Mouse (Mus musculus): Measurements from ENCODE around the gene Mcm6. TPM values are rescaled to one million over a fixed set of nuclear protein-coding genes. Genes with fewer than 3 reads are reported as not detected.
A peak's percentile ranks its signal among the peaks of the same experiment; 100 is the strongest.

Mcm6 gene
- 243 and 257 TPM in 2 replicates for polyA plus RNA-seq (2015; fragmentation: Nextera tagmentation; extraction: Ambion mirVana)

GRCm38 (mm10) chr1:128359554-128360376, at the start of gene Mcm6:
TSS of gene Mcm6 (minus strand) at chr1:128359664.
- peaks cover 11% of the 10 kb centered on the region; the same call in 1 of the 2 replicates for H3K36me3 ChIP-seq
- peak within 1 kb of the TSS; percentile 84 for H3K9ac ChIP-seq
- no peaks in the 10 kb centered on the region for H3K27me3 ChIP-seq (replicated peaks)
- peak within 1 kb of the TSS; percentile 84 for H3K4me3 ChIP-seq (replicated peaks)
- H3K27ac ChIP-seq = peak within 1 kb of the TSS; percentile 95
- WGBS = 2% methylated on average over 38 of the region's 38 CpGs
- ATAC-seq = peak; percentile 98
- peaks cover 19% of the 10 kb centered on the region; the same call in 1 of the 2 replicates for H3K4me1 ChIP-seq (replicated peaks)
- H3K9me3 ChIP-seq = no peaks in the 10 kb centered on the region
- peak within 1 kb of the TSS; percentile 61 for H3K4me2 ChIP-seq (replicated peaks)

GRCm38 (mm10) chr1:128406846-128407245, 47.4 kb upstream of the Mcm6 start:
- H3K9ac ChIP-seq = no peak overlapping the region
- no peaks in the 10 kb centered on the region for H3K27me3 ChIP-seq (replicated peaks)
- no peak overlapping the region for H3K4me3 ChIP-seq (replicated peaks)
- no peaks in the 10 kb centered on the region for H3K4me1 ChIP-seq (replicated peaks)
- no peak overlapping the region for H3K27ac ChIP-seq
- ATAC-seq = no peak
- 41% methylated on average over 1 of the region's 1 CpGs for WGBS
- H3K9me3 ChIP-seq = no peaks in the 10 kb centered on the region
- peaks cover 6% of the 10 kb centered on the region for H3K36me3 ChIP-seq
- no peak overlapping the region for H3K4me2 ChIP-seq (replicated peaks)

GRCm38 (mm10) chr1:128405675-128406074, 46.2 kb upstream of the Mcm6 start:
- no peaks in the 10 kb centered on the region for H3K4me1 ChIP-seq (replicated peaks)
- no peaks in the 10 kb centered on the region for H3K9me3 ChIP-seq
- 76% methylated on average over 1 of the region's 1 CpGs for WGBS
- no peak overlapping the region for H3K9ac ChIP-seq
- H3K4me3 ChIP-seq (replicated peaks) = no peak overlapping the region
- H3K36me3 ChIP-seq = peaks cover 8% of the 10 kb centered on the region
- no peaks in the 10 kb centered on the region for H3K27me3 ChIP-seq (replicated peaks)
- no peak for ATAC-seq
- no peak overlapping the region for H3K27ac ChIP-seq
- H3K4me2 ChIP-seq (replicated peaks) = no peak overlapping the region

GRCm38 (mm10) chr1:128405041-128405481, 45.6 kb upstream of the Mcm6 start:
- Histone ChIP-seq H3K27ac (no peak overlapping the region), H3K27me3 (replicated peaks) (no peaks in the 10 kb centered on the region), H3K36me3 (peaks cover 8% of the 10 kb centered on the region), H3K4me1 (replicated peaks) (no peaks in the 10 kb centered on the region), H3K9ac (no peak overlapping the region), H3K9me3 (no peaks in the 10 kb centered on the region), H3K4me3 (replicated peaks) (no peak overlapping the region), H3K4me2 (replicated peaks) (no peak overlapping the region)
- ATAC-seq = peak; percentile 60
- 54% methylated on average over 2 of the region's 2 CpGs for WGBS

GRCm38 (mm10) chr1:128400926-128401325, 41.5 kb upstream of the Mcm6 start:
- ATAC-seq = no peak
- Histone ChIP-seq H3K4me1 (replicated peaks) (no peaks in the 10 kb centered on the region), H3K27ac (no peak overlapping the region), H3K27me3 (replicated peaks) (no peaks in the 10 kb centered on the region), H3K36me3 (peaks cover 8% of the 10 kb centered on the region), H3K4me3 (replicated peaks) (no peak overlapping the region), H3K9me3 (no peaks in the 10 kb centered on the region), H3K9ac (no peak overlapping the region), H3K4me2 (replicated peaks) (no peak overlapping the region)
- 63% methylated on average over 2 of the region's 2 CpGs for WGBS

DNA sequence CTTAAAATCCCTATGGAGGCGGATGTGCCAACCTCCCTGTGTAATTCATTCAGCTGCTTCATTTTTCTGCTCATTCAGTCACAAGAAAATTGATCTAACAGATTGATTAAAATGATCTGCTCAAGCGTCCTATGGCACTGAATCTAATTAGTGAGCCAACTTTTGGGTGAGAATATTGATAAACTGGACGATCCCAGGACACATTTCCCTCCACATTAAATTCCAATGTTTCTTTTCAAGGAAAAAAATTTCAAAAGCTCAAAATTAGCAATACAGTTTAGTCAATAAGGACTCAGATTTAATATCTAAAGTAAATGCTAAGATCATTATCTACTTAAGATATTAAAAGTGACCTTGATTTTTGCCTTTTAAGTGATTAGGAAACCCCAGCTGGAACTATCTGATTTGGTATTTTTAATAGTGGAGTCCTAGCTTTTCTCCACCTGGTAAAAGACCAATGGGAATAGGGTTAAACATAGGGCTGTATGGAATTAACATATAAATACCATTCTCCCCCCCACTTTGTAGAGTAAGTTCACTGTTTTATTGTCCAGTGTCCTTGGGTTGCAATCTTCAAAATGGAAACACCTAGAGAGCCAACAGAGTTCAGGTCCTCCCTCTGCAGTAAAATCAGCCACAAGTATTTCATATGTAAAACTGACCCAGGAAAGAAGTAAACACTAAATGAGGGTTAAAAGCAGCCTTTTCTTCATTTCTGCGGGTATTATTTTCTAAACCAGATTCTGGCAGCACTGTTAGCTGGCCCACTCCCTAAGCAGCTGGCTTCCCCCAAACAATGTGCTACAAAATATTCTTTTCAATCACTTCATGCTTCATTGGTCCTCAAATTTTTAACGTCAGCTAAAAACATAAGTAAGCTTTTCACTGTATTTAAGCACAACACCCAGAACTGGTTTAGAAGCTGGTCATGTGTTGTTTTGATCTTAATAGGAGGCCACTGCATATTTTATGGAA, 40.8 kb upstream of the Mcm6 start:
- Histone ChIP-seq H3K36me3 (peaks cover 8% of the 10 kb centered on the region), H3K9me3 (no peaks in the 10 kb centered on the region), H3K4me1 (replicated peaks) (no peaks in the 10 kb centered on the region), H3K27me3 (replicated peaks) (no peaks in the 10 kb centered on the region), H3K27ac (no peak overlapping the region), H3K4me2 (replicated peaks) (no peak overlapping the region), H3K9ac (no peak overlapping the region), H3K4me3 (replicated peaks) (no peak overlapping the region)
- 77% methylated on average over 5 of the region's 5 CpGs for WGBS
- ATAC-seq = no peak

DNA sequence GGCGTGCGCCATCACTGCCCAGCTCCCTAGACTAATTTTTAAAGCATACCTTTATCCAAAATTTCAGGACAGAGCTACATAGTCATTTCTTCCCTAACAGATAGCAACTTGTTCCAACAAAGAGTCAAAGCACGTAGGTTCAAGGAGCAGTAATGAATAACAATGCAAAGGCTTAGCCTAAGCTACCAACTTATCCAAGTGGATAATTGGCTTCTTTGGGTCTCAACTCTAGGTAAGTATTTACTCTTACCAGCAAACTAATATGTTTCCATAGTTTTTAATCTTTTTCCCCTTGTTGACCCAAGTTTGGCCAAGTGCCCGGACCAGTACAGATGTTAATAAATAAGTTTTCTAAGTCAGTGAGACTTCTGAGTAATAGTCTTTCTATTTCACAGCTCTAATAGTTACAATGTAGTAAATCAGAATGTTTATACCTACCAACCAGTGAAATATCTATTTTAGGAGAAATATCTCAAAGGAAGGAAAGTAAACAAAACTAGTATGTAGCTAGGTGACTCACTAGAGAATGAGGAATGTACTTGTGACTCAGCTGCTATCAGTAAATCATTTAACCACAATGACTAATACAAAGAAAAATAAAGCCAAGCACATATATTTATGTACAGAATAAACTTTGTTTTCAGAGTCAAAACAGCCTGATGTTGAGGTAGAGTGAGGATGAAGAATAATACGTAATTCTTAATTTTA, 39.4 kb upstream of the Mcm6 start:
- Histone ChIP-seq H3K4me2 (replicated peaks) (no peak overlapping the region), H3K9ac (no peak overlapping the region), H3K4me3 (replicated peaks) (no peak overlapping the region), H3K36me3 (peaks cover 5% of the 10 kb centered on the region), H3K27ac (no peak overlapping the region), H3K27me3 (replicated peaks) (no peaks in the 10 kb centered on the region), H3K4me1 (replicated peaks) (no peaks in the 10 kb centered on the region), H3K9me3 (no peaks in the 10 kb centered on the region)
- WGBS = 78% methylated on average over 5 of the region's 5 CpGs
- peak; percentile 68; the same call in 1 of the 2 replicates for ATAC-seq

DNA sequence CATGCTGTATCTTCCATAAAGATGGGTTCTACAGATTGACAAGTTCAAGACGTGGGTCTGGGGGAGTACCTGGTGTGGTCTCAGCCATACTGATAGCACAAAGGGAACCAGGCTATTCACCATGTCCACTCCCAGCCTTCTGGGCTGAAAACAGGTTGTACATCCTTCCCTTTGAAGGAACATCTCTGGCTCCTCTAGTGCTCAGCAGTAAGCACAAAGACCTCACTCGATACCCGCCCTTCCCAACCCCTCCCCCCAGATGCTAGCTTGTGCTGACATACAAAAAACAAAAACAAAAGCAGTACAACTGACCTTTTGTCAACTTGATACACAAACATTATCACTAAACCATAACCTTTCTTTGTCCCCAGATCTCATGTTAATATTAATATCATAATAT, 35.2 kb upstream of the Mcm6 start:
- Histone ChIP-seq H3K4me2 (replicated peaks) (no peak overlapping the region), H3K36me3 (no peaks in the 10 kb centered on the region), H3K4me1 (replicated peaks) (no peaks in the 10 kb centered on the region), H3K27me3 (replicated peaks) (no peaks in the 10 kb centered on the region), H3K9me3 (no peaks in the 10 kb centered on the region), H3K27ac (no peak overlapping the region), H3K9ac (no peak overlapping the region), H3K4me3 (replicated peaks) (no peak overlapping the region)
- no peak for ATAC-seq
- 88% methylated on average over 3 of the region's 3 CpGs for WGBS

DNA sequence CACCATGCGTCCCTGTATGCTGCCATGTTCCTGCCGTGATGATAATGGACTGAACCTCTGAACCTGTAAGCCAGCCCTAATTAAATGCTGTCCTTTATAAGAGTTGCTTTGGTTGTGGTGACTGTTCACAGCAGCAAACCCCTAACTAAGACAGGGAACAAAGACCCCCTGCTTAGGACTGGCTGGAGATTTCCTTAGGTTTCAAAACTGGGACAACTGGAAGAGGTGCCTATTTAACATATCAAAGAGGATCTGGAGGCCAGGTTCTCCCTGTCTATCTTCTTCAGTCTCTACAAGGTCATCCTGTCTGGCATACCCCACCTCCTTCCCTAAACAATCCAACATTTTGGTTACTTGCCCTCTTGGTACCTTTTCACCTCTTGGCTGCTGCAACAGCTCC, 32.9 kb upstream of the Mcm6 start:
- Histone ChIP-seq H3K27ac (no peak overlapping the region), H3K4me2 (replicated peaks) (no peak overlapping the region), H3K9me3 (no peaks in the 10 kb centered on the region), H3K36me3 (no peaks in the 10 kb centered on the region), H3K4me3 (replicated peaks) (no peak overlapping the region), H3K4me1 (replicated peaks) (no peaks in the 10 kb centered on the region), H3K27me3 (replicated peaks) (no peaks in the 10 kb centered on the region), H3K9ac (no peak overlapping the region)
- WGBS = 83% methylated on average over 2 of the region's 2 CpGs
- no peak for ATAC-seq

DNA sequence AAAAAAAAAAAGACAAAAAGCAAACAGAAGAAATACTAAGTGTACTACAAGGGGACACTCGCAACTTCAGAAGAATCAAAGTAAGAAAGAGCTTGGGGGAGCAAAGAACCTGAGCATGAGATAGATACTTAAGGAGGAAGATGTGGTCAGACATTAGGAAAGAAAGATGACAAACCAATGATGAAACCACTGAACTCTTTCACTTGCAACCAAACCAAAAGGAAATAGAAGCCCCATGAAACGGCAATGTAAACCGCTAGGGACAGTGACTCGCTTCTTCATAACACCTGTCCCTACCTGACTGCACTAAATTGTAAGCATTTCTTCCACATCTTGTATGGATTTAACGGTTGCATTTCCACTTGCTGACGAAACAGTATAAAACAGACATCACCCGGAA, 27.0 kb upstream of the Mcm6 start:
- ATAC-seq = no peak
- Histone ChIP-seq H3K4me1 (replicated peaks) (no peaks in the 10 kb centered on the region), H3K27ac (no peak overlapping the region), H3K27me3 (replicated peaks) (no peaks in the 10 kb centered on the region), H3K9ac (no peak overlapping the region), H3K9me3 (no peaks in the 10 kb centered on the region), H3K4me3 (replicated peaks) (no peak overlapping the region), H3K4me2 (replicated peaks) (no peak overlapping the region), H3K36me3 (0 out of 2 replicates have a peak, but pooled peaks cover 3% of the 10 kb centered on the region)
- 87% methylated on average over 7 of the region's 7 CpGs for WGBS

GRCm38 (mm10) chr1:128376841-128377240, 17.4 kb upstream of the Mcm6 start:
- Histone ChIP-seq H3K9ac (no peak overlapping the region), H3K27me3 (replicated peaks) (no peaks in the 10 kb centered on the region), H3K4me2 (replicated peaks) (no peak overlapping the region), H3K4me3 (replicated peaks) (no peak overlapping the region), H3K27ac (no peak overlapping the region), H3K4me1 (replicated peaks) (no peaks in the 10 kb centered on the region), H3K9me3 (no peaks in the 10 kb centered on the region), H3K36me3 (peaks cover 12% of the 10 kb centered on the region)
- no peak for ATAC-seq
- WGBS = 95% methylated on average over 4 of the region's 4 CpGs

Data from intestine, embryonic 15.5 days (tissue).